Mouse (Mus musculus) spleen, adult 18-20 months (tissue): ENCODE results near the gene Serpina1e.

ENCODE experiments used
- DNase-seq, 2 experiments: peaks; one replicate each; pipeline ENCODE4 v3.0.0; 2022; ENCODE audit warnings: mixed read lengths in 2 of 2

The Serpina1e gene

DNA sequence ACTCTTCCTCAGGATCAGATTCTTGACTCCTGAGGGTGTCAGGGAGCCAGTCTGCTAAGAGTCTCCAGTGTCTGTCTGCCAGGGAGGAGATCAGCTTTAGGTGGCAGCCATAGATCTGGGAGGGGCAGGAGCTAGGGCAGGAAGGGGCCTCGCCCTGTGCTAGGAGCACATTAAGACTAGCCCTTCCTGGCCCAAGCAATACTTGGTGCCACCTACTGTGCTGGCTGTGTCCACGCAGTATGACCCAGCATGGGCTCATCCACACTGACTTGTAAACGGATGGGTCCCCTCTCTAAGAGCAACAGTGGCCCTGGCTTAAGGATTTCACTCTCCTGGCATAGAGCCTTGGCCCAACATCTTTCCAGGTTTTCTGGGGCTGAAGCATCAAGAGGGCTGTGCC is at the start of gene Serpina1e:
Gene Serpina1e (minus strand): TSS at position 178 of the 400 bp plus-strand sequence.
- no peak for DNase-seq

- no peak for DNase-seq
These were observed 45.9 kb upstream of the Serpina1e start for GRCm38 (mm10) chr12:104004689-104005088.

DNA sequence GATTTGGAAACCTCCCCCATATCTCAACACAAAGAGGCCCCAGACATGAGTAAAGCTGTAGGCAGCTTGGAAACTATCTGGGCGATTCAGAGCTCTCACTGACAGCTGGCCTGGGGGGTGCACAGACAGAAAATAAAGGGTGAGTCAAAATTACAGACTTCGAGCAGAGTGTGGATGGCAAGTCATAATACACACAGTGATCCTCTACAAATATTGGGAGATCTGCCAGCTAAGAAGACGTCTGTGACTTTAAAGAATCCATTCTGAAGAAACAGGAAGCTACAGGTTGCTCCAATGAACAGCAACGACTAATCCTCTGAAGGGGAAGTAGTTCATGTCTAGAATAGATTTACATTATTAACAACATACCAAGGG is 44.5 kb upstream of the Serpina1e start:
- DNase-seq: no peak

GRCm38 (mm10) chr12:104002569-104003237 is 43.9 kb upstream of the Serpina1e start:
- no peak for DNase-seq

- no peak for DNase-seq
These were observed 41.8 kb upstream of the Serpina1e start for GRCm38 (mm10) chr12:104000594-104000993.

DNA sequence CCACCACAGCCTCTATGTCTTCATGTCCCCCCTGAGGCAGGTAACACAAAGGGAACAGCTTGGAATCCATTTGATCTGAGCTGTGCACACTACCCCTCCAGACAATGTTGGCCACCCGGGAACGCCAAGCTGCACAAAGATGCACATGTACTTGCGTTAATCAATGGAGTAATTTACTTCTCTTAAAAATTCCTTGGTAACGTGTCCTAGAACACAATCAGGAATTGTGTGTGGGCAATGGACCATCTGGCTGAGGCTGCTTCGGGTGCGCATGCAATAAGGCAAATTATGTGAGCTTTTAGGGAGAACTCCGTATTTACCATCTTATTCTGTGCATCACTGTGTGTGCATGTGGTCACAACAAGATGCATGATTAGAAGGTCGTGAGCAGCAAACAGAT is 40.8 kb upstream of the Serpina1e start:
- DNase-seq: no peak

DNA sequence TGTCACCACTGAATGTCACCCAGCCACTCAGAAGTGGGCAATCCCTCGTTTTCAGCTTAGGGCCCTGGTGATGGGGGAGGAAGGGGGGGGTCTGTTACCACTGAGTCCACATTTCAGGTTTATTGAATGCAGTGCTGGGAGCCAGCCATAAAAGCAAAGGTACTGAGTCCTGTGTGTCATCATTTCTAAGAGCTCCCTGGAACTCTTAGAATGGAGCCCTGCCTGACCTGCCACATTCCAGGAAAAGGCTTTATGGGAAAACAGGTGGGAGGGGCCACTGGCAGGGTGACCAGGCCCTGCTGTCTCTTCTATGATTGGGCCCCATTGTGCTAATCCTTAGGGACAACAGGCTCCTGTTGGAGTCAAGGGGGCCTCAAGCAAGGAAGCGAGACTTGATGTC is 37.7 kb upstream of the Serpina1e start:
- no peak for DNase-seq

DNA sequence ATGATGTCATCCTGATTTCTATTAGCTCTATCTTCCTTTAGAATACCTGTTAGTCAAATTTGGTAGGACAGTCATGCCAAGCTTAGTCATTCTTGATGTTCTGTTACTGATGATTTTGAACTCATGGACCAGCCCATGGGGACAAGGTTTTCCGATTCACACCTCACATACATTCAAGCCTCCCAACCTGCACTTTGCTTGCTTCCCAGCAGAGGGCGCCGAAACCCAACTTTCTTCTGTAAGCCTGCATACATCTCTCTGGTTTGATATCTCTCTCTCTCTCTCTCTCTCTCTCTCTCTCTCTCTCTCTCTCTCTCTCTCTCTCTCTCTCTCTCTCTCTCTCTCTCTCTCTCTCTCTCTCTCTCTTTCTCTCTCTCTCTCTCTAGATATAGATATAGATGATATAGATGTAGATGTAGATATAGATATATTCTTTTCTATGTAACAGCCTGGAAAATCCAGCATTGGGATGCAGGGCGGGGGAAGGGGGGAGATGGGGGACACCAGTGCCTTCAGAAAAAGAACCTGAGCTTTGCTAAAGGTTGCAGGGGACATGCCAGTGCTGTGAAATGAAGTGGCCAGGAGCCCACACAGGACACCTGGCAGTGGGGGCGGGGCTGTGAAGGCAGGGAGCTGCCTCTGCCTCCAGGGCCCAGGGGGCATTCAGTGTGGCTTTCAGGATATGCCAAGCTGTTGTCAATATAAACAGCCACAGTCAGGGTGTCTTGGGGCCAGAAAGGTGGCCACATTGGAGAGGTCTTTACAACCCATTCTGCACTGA is 36.7 kb upstream of the Serpina1e start:
- peak; percentile 22 to 61 for DNase-seq

GRCm38 (mm10) chr12:103992945-103993344 is 34.2 kb upstream of the Serpina1e start:
- DNase-seq: no peak

DNA sequence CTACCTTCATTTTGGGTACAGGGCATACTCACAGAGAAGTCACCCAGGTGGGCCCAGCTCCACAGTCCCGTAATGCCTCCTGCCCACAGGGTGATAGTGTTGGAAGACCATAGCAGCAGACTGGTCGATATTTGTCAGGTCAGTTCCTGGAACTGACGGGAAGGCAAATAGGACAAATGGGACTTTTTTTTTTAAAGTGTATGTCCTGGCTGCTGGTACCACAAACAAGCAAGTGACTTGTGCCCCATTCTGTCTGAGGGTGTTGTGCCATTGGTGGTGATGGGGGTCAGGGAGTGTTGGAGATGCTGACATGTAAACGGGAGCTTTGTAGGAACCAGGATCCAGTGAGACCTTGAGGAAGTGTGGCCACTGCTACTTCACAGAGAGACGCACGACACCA is 31.1 kb upstream of the Serpina1e start, which contains the start of gene Serpina11:
Gene Serpina11 (minus strand): TSS at position 101 of the 400 bp plus-strand sequence.
- no peak for DNase-seq

DNA sequence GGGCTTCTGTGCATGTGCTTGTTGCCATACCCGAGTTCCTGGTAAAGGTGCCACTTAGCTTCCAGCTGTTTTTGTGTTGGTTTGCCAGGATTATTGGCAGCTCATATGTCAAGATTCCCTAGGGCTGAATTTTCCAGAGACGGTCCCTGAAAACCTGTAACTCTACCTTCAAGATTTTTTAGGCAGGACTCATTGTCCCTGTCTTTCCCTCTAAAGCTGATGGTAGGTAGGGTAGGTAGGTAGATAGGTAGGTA is 30.7 kb upstream of the Serpina1e start:
- DNase-seq: no peak

- no peak for DNase-seq
These were observed 30.2 kb upstream of the Serpina1e start for GRCm38 (mm10) chr12:103988754-103989513.

DNA sequence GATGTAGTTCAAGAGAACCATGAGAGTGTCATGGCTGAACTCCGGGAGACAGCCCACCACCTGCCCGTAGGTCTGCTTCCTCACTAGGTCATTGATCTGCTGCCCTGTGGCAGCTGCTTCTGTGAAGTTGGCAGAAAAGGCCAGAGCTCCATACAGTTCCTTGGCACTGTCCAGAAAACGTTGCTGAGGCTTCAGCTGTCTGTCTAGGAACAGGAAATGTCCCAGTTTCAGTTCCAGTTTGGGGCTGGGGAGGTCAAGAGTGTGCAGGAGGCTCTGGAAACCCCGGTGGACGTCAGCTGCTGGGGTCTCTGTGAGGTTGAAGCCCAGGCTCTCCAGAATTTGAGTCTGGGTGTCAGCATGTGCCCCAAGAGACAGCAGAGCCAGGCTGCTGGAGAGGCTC is 27.1 kb upstream of the Serpina1e start:
- DNase-seq: no peak

DNA sequence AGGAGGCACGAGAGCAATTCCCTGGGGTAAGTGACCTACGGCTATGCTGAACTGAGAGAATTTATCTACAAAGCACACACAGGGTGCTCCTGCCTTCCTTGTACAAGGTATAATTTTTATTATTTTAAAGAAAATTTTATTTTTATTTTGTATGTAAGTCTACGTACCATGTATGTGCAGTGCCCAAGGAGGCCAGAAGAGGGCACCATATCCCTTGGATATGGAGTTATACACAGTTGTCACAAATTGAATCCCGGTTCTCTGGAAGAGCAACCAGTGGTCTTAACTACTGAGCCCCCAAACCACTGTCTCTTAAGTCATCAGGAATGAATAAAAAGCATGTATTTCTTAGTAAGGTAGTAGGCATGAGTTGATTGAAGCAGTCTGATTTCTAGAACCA is 26.2 kb upstream of the Serpina1e start:
- DNase-seq: peak in 1 of 2 experiments; percentile 36

GRCm38 (mm10) chr12:103981646-103982360 is 23.0 kb upstream of the Serpina1e start:
- DNase-seq: no peak

DNA sequence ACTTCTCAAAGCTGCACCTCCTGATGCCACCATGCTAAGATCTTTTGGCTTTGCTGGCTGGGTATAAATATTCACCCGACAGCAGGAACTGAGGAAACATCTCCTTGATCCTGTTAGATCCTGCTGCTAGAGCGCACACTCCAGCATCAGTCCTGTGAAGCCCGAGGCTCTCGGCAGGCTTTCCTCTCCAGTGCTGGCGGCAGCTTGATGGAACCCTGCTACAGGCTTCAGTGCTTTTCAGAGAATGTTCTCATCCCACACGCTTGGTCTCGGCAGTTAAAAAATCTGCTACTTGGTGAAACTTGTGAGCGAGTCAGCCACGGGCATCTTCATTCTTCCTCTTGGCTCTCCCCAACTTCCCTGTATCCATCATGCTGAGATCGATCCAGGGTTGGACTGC is 19.5 kb upstream of the Serpina1e start:
- DNase-seq: no peak

DNA sequence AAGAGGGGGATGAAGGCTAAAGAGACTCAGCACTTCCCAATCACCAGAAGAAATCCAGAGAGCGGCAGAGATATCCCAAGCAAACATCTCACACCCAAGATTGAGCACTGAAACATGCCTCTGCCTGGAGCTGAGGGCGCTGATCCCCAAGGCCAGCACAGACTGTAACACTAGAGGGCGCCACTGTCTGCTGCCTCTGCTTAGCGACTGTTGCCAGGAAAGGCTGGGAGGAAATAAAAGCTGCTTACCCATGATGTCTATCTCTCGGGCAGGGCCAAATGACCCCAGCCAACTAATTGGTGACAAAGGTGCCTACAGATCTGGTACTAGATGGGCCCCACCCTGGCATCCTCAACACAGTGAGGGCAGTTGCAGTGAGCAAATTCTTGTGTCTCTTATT is 19.1 kb upstream of the Serpina1e start:
- no peak for DNase-seq

DNA sequence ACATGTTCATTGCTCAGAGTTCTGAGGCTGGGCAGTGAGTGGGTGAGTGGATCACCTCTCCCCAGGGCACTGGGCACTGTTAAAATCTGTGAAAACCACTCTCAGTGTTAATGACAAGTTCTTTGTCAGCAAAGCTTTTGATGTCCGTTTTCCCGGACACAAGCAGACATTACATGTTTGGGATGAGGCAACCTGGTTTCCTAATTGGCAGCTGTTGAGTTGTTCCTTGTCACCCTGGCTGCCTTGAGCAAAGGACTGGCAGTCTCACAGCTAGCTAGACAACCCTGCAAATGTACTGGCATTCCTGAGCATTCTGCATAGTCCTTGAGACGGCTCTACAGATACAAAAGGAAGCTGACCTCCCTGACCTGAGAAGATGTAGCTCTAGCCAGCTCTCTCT is 18.3 kb upstream of the Serpina1e start:
- DNase-seq: no peak

- DNase-seq: no peak
These were observed 12.3 kb upstream of the Serpina1e start for GRCm38 (mm10) chr12:103971080-103971479.

- no peak for DNase-seq
These were observed 10.9 kb upstream of the Serpina1e start for GRCm38 (mm10) chr12:103969577-103970116.

DNA sequence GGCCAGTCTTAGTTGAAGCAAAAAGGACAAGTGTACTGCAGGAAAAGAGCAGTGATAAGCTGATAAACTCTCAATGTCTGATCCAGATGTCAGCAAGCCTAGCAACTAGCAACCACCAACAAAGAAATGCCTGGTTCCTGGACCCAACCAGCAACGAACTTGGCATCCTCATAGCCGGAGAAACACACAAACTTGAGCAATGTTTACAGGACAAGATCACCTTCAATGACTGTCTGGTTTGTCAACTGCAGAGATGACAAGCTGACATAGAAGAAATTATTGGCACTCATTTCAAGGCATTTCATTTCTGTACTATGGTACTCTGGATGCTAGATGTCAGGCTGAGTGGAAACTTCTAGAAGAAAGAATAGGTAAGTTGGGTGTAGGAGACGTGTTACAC is 8.0 kb upstream of the Serpina1e start:
- no peak for DNase-seq

- DNase-seq: no peak
These were observed 4.5 kb upstream of the Serpina1e start for GRCm38 (mm10) chr12:103963288-103963687.

GRCm38 (mm10) chr12:103962860-103963259 is 4.1 kb upstream of the Serpina1e start:
- DNase-seq: no peak
